Mouse (Mus musculus) ES-Bruce4 (cell line): ENCODE data around the gene Hebp1.
A peak's percentile ranks its signal among the peaks of the same experiment; 100 is the strongest.

Source experiments
- CTCF ChIP-seq: IDR thresholded peaks from one replicate; pipeline ENCODE4 v1.8.1; 2011; ENCODE audit warnings: low read depth, low read length
- EP300 ChIP-seq: IDR thresholded peaks from 2 replicates; pipeline ENCODE4 v1.6.1; 2011; ENCODE audit warnings: low read depth, low read length; ENCODE audit not compliant: insufficient read depth

DNA sequence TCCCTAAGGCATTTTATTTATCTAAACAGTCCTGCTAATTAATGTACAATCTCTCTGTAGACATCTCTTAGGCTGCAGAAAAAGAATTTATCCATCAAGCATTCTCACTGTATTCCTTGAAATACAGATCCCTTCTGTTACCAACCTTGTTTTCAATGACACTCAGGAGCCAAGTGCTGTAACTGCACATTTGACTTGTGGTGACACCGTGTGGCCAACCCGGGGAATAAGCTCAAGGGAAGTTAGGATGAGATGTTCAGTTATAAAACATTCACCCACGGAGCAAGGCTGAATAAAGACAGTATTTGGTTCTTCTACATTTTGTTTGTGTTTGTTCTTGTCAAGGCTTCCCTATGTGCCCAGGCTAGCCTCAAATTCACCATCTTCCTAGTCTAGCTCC is 53.3 kb downstream of the Hebp1 start:
- TF ChIP-seq CTCF, result peak; percentile 46
- no peak for TF ChIP-seq EP300
